Mouse (Mus musculus): Measurements from ENCODE around the gene Xab2.

- no peak for TF ChIP-seq POLR2A (IDR thresholded peaks at IDR 0.05; ENCODE audit: borderline replicate concordance, extremely low read depth, low read depth, low read length)
- TF ChIP-seq CTCF (IDR thresholded peaks at IDR 0.05; ENCODE audit: insufficient read depth, low read length) = no peak
Observed at GRCm38 (mm10) chr8:3625445-3625844, 4.3 kb upstream of the Xab2 start, which contains the start of gene Pcp2.

All from lung, adult 2 months (tissue).